Mouse (Mus musculus): ENCODE data around the gene Kcnab3.
A peak's percentile ranks its signal among the peaks of the same experiment; 100 is the strongest.

Gene Kcnab3

GRCm38 (mm10) chr11:69369990-69370816 is 44.1 kb downstream of the Kcnab3 start:
- DNase-seq (ENCODE audit: low spot score), result no peak

- DNase-seq (ENCODE audit: low spot score), result no peak
Observed at GRCm38 (mm10) chr11:69370817-69371215, 44.8 kb downstream of the Kcnab3 start.

DNA sequence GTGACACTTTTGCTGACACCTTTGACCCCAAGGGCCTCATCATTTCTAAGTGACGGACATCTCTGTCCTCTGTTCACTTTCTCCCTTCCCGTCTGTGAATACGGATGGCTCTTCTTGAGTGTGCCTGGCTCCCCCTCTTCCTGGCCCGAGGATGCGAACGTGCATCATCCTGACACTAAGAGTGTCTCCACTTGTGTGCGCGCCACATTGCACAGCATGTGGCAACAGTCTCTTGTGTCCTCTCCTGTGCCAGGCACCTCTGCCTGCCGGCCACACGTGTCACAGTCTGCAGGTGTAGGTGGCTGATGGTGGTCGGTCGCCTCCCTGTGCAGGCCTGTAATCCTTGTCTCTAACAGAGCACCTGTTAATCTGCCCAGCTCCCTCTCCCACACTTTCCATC is 45.5 kb downstream of the Kcnab3 start:
- peak; percentile 40 for DNase-seq (ENCODE audit: low spot score)

DNA sequence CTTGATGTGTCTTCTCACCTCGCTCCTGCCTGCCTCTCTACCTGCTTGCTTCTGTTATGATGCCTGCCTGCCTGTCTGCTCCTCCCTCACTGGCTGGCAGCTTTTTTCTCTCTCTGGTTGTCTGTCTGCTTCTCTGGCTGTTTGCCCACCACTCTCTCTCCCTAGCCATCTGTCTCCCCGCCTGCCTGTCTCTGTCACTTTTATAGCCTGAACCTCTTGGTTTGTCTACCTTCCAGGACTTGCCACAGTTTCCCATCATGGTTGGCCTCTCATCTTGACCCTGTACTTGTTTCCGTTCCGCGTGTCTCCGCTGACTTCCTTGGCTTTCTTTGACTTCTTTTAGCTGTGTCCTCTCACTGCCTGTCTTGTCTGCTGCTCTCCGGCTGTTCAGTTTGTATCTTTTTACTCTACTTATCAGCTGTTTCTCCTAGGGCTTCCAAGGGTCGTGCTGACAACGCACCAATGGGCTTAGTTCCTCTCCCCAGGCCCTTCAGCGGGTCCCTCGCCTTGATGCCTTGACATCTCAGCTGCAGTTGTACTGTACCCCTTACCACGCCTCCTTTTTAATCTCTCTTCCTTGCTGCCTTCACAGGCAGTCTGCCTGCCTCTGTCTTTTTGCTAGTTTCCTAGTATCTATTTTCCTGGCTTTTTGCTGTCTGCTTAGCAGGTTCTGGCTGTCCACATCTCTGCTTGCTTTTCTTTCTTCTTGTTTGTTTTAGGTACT is 46.2 kb downstream of the Kcnab3 start:
- DNase-seq (ENCODE audit: low spot score), result peak; percentile 37

- no peak for DNase-seq (ENCODE audit: low spot score)
Observed at GRCm38 (mm10) chr11:69372780-69373170, 46.7 kb downstream of the Kcnab3 start.

- no peak for DNase-seq (ENCODE audit: low spot score)
Observed at GRCm38 (mm10) chr11:69373223-69373965, 47.3 kb downstream of the Kcnab3 start.

DNA sequence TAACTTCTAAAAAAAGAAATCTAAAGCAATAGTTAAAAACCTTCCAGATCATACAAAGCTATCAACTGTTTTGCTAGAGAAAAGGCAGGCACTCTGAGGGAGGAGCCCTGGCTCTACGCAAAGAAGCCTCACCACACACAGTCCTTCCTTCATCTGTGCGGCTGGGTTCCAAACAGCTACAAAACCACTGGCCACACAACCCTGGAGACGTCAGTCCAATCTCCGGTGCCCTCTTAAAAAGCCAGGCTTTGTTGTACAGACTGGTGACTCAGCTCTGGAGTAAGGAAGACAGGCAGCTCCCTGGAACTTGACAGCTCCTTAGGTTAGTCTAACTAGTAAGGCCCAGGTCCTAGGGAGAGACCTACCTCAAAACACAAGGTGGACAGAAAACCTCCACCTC is 49.6 kb downstream of the Kcnab3 start:
- no peak for DNase-seq (ENCODE audit: low spot score)

DNA sequence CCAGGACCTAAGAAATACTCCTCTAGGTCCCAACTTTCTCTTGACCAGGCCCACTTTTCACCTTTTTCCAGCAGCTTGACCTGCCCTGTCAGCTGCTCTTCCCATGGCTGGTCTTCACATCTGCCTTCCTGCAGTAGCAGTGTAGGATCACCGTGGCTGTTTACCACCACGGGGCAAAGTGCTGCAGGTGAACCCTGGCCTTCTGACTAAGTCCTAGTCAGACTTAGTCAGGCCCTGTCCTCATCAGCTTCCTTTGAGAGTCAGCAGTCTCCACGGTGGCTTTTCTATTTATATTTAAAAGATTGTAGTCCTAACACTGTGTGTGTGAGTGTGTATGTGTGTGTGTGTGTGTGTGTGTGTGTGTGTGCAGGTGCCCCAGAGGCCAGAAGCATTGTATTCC is 51.7 kb downstream of the Kcnab3 start:
- no peak for DNase-seq (ENCODE audit: low spot score)

GRCm38 (mm10) chr11:69379600-69379999 is 53.5 kb downstream of the Kcnab3 start:
- DNase-seq (ENCODE audit: low spot score), result no peak

- DNase-seq (ENCODE audit: low spot score), result no peak
Observed at GRCm38 (mm10) chr11:69381356-69381755, 55.3 kb downstream of the Kcnab3 start.
